Mouse (Mus musculus) naive thymus-derived CD4-positive, alpha-beta T cell, adult 2 months (primary cell): ENCODE results near the gene Ddit4.

ENCODE experiments used
- DNase-seq: peaks from one replicate; pipeline ENCODE4 v3.0.0-alpha.2; 2011; ENCODE audit warnings: low read depth

Ddit4 gene

GRCm38 (mm10) chr10:59971813-59972212, 20.2 kb upstream of the Ddit4 start:
- no peak for DNase-seq

- DNase-seq, result no peak
Measured at GRCm38 (mm10) chr10:59970450-59971062, 18.9 kb upstream of the Ddit4 start.

- DNase-seq, result peak; percentile 74
Measured at GRCm38 (mm10) chr10:59969821-59970449, 18.3 kb upstream of the Ddit4 start.

- no peak for DNase-seq
Measured at GRCm38 (mm10) chr10:59967309-59967942, 15.8 kb upstream of the Ddit4 start.

- DNase-seq, result no peak
Measured at GRCm38 (mm10) chr10:59966743-59967142, 15.1 kb upstream of the Ddit4 start.

- DNase-seq, result no peak
Measured at GRCm38 (mm10) chr10:59965788-59966187, 14.2 kb upstream of the Ddit4 start.

GRCm38 (mm10) chr10:59965362-59965695, 13.7 kb upstream of the Ddit4 start:
- no peak for DNase-seq

GRCm38 (mm10) chr10:59964504-59965361, 13.1 kb upstream of the Ddit4 start:
- peak; percentile 66 for DNase-seq

- DNase-seq, result peak; percentile 15
Measured at GRCm38 (mm10) chr10:59963609-59964008, 12.0 kb upstream of the Ddit4 start.

GRCm38 (mm10) chr10:59959517-59959916, 7.9 kb upstream of the Ddit4 start:
- DNase-seq, result peak; percentile 65

- no peak for DNase-seq
Measured at GRCm38 (mm10) chr10:59958458-59958857, 6.8 kb upstream of the Ddit4 start.

GRCm38 (mm10) chr10:59957171-59958149, 5.8 kb upstream of the Ddit4 start:
- DNase-seq, result no peak

GRCm38 (mm10) chr10:59956681-59957080, 5.0 kb upstream of the Ddit4 start:
- no peak for DNase-seq

- peak; percentile 77 for DNase-seq
Measured at GRCm38 (mm10) chr10:59953564-59954039, 2.0 kb upstream of the Ddit4 start.

- DNase-seq, result peak; percentile 48
Measured at GRCm38 (mm10) chr10:59952781-59953563, 1.3 kb upstream of the Ddit4 start.

GRCm38 (mm10) chr10:59952152-59952780, 632 bp upstream of the Ddit4 start:
- DNase-seq, result no peak

GRCm38 (mm10) chr10:59950716-59951191, 880 bp downstream of the Ddit4 start:
- DNase-seq, result peak; percentile 74

GRCm38 (mm10) chr10:59949783-59950605, 1.6 kb downstream of the Ddit4 start:
- no peak for DNase-seq

- no peak for DNase-seq
Measured at GRCm38 (mm10) chr10:59949255-59949648, 2.4 kb downstream of the Ddit4 start.
